Mouse (Mus musculus) kidney, postnatal 10 days (tissue): ENCODE data around the gene Sgms1.

Experiments used
- DNase-seq: peaks from one replicate; pipeline ENCODE4 v3.0.0; 2021; ENCODE audit warnings: mixed read lengths

Gene Sgms1

GRCm38 (mm10) chr19:32263753-32264152 is 125.8 kb downstream of the Sgms1 start:
- no peak for DNase-seq

GRCm38 (mm10) chr19:32262805-32263572 is 126.5 kb downstream of the Sgms1 start:
- no peak for DNase-seq

- DNase-seq = no peak
Measured at GRCm38 (mm10) chr19:32260869-32261688, 128.4 kb downstream of the Sgms1 start.

- no peak for DNase-seq
Measured at GRCm38 (mm10) chr19:32259830-32260229, 129.7 kb downstream of the Sgms1 start.

GRCm38 (mm10) chr19:32259048-32259447 is 130.5 kb downstream of the Sgms1 start:
- DNase-seq = no peak

GRCm38 (mm10) chr19:32258146-32258545 is 131.4 kb downstream of the Sgms1 start:
- no peak for DNase-seq

GRCm38 (mm10) chr19:32257616-32258015 is 131.9 kb downstream of the Sgms1 start:
- no peak for DNase-seq

- DNase-seq = no peak
Measured at GRCm38 (mm10) chr19:32256706-32257415, 132.7 kb downstream of the Sgms1 start.

- no peak for DNase-seq
Measured at GRCm38 (mm10) chr19:32255429-32256185, 133.9 kb downstream of the Sgms1 start.

- peak; percentile 46 for DNase-seq
Measured at GRCm38 (mm10) chr19:32254739-32255344, 134.7 kb downstream of the Sgms1 start.

GRCm38 (mm10) chr19:32254204-32254603 is 135.3 kb downstream of the Sgms1 start:
- DNase-seq = no peak

GRCm38 (mm10) chr19:32252987-32253386 is 136.5 kb downstream of the Sgms1 start:
- no peak for DNase-seq

- DNase-seq = no peak
Measured at GRCm38 (mm10) chr19:32252451-32252850, 137.1 kb downstream of the Sgms1 start.

GRCm38 (mm10) chr19:32249181-32250130 is 140.1 kb downstream of the Sgms1 start:
- no peak for DNase-seq

GRCm38 (mm10) chr19:32244881-32245280 is 144.6 kb downstream of the Sgms1 start:
- DNase-seq = no peak

- DNase-seq = no peak
Measured at GRCm38 (mm10) chr19:32243246-32243645, 146.3 kb downstream of the Sgms1 start.

- peak; percentile 51 for DNase-seq
Measured at GRCm38 (mm10) chr19:32242153-32242552, 147.4 kb downstream of the Sgms1 start.

GRCm38 (mm10) chr19:32240417-32240990 is 149.0 kb downstream of the Sgms1 start:
- no peak for DNase-seq

GRCm38 (mm10) chr19:32239925-32240324 is 149.6 kb downstream of the Sgms1 start:
- no peak for DNase-seq

- DNase-seq = no peak
Measured at GRCm38 (mm10) chr19:32239459-32239792, 150.1 kb downstream of the Sgms1 start.
